Mouse (Mus musculus) T-cell, adult 66 days (primary cell): ENCODE measurements around the gene Pip4k2b. TPM values are rescaled to one million over a fixed set of nuclear protein-coding genes. Genes with fewer than 3 reads are reported as not detected.

Experiments
- total RNA-seq, 2 experiments: library from RNA; stranded (reverse); gene quantifications; 3 replicates in 1 of 2; 4 replicates in 1 of 2; pipeline ENCODE4 v1.2.4; 2023

Gene Pip4k2b
- total RNA-seq: 10 to 100 TPM; 65.7 to 67.5 TPM

DNA sequence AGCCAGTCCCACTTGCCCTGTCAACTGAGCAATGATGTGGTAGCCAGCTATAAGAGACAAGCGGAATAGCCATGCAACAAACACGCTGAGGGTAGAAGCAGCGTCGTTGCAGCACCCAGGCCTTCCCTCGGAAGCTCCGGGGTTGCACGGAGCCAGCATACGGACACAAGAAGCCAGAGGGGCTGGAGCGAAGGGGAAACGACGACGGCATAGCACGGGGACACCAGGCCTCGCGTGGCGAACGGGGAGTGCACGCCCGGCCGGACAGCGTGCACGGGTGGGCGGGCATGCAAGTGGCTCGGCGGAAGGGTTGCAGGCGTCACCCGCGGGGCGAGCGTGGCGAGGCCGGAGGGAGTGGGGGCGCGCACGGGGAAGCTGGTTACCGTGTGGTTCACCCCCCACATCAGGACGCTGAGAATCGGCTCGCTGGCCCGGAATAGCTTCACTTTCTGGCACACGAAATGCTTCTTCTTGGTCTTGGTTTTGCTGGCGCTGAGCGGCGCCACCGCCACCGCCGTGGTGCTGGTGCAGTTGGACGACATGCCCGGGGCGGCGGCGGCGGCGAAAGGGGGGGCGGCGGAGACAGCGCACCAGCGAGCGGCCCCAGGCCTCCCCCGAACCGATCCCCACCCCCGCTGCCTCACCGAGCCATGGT lies at the start of gene Pip4k2b:
TSS of gene Pip4k2b (minus strand) at position 642 of the 655 bp plus-strand sequence.

GRCm38 (mm10) chr11:97781832-97782563 lies 37.5 kb upstream of the Pip4k2b start, which contains the start of gene Rpl23:
TSS of gene Rpl23 (minus strand) at chr11:97782437.

GRCm38 (mm10) chr11:97775808-97776496 lies 31.4 kb upstream of the Pip4k2b start, which contains the start of gene 1700001P01Rik:
TSS of gene 1700001P01Rik (minus strand) at chr11:97775918.

DNA sequence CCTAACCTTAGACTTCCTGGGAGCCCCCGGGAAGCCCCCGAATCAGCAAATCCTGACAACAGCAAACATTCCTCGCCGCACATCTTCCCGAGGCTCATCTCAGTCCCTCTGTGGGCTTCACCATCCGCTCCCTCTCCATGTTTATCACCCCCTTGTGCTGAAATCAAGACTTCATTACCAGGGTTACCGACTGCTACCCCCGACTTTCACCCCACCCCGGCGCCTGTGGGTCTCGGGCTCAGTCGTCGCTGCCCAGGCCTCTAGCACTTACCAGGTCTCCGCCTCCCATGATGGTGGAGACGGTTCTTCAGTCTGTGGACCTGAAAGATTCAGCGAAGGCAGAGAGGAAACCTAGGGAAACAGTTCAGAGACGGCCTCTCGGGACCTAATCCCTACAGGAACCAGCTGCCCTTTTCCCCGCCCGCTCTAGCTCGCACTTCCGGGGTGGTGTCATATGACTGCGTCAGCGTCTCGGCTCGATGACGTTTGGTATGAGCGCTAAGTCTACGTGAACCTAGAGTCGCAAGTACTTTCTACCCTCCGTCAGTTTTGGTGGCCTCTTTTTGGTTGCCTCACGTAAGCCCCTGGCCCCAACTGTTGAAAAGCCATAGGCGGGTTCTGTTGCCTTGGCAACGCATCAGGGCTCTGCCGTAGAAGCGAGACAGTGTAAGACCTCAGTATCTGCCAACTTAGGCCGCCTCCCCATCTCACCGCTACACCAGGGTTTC lies 21.8 kb upstream of the Pip4k2b start, which contains the start of gene Cwc25:
TSS of gene Cwc25 (minus strand) at position 403 of the 728 bp plus-strand sequence.

GRCm38 (mm10) chr11:97703039-97703826 lies 41.3 kb downstream of the Pip4k2b start, which contains the start of gene Psmb3:
TSS of gene Psmb3 (plus strand) at chr11:97703399.

DNA sequence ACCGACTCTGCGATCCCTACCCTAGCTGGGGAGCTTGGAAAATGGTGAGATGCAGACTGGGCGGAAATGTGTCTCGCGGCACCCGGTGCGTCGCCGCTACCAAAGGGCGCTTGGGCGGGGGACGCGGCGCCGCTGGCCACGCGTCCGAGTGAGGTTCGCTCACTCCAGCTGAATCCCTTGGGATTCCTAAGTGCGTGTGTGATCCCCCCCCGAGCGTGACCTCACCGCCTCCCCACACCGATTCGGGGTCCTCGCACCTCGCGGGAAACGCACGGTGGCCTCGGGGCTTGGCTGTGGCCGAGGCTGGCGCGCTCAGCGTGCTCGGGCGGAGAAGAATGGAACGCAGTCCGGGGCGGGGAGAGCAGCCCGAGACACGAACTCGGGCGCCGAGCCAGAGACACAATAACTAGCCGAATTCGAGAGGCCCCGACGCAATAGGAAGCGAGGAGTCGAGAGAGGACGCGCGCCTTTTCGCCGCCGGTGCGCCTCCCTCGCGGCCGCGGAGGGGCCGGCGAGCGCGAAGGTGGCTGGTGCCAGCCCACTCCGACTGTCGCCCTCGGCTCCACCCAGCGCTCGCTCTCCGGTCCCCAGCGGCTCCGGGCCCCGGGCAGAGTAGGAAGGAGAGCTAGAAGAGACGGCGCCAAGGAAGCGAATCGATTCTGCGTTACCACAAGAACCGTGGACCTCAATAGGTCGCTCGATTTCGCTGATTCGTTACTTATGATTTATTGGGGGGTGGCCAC lies 44.3 kb downstream of the Pip4k2b start, which contains the start of gene Pcgf2:
TSS of gene Pcgf2 (minus strand) at position 495 of the 743 bp plus-strand sequence.

GRCm38 (mm10) chr11:97685613-97686321 lies 58.7 kb downstream of the Pip4k2b start, which contains the start of gene Cisd3:
TSS of gene Cisd3 (plus strand) at chr11:97685826.

Other genes with a start within 250 kb of the Pip4k2b start
- not detected for gene 4933428G20Rik, start 244.4 kb downstream of the Pip4k2b start, total RNA-seq
- not detected for gene Srcin1, start 168.5 kb downstream of the Pip4k2b start, total RNA-seq
- gene Epop, start 115.0 kb downstream of the Pip4k2b start, total RNA-seq: 1 to 10 TPM; 8.7 to 9.5 TPM
- 100 to 1,000 TPM; 243 to 244 TPM for gene Mllt6, start 81.3 kb downstream of the Pip4k2b start, total RNA-seq
- gene Cisd3, start 58.9 kb downstream of the Pip4k2b start, total RNA-seq: 10 to 100 TPM; 34.4 to 39.0 TPM
- gene Pcgf2, start 44.2 kb downstream of the Pip4k2b start, total RNA-seq: 1 to 10 TPM; 4.0 to 5.1 TPM
- 100 to 1,000 TPM; 137 to 140 TPM for gene Psmb3, start 41.3 kb downstream of the Pip4k2b start, total RNA-seq
- gene Cwc25, start 21.9 kb upstream of the Pip4k2b start, total RNA-seq: 10 to 100 TPM; 42.1 to 43.6 TPM
- gene 1700001P01Rik, start 31.2 kb upstream of the Pip4k2b start, total RNA-seq: 1 to 10 TPM in 1 of 2 experiments, not detected in 1; 2.7 TPM
- gene Rpl23, start 37.7 kb upstream of the Pip4k2b start, total RNA-seq: 1,000 to 10,000 TPM; 2,425 to 2,559 TPM
- 100 to 1,000 TPM; 155 to 156 TPM for gene Lasp1, start 54.3 kb upstream of the Pip4k2b start, total RNA-seq
- 1 to 10 TPM; 2.5 to 4.0 TPM for gene B230217C12Rik, start 96.1 kb upstream of the Pip4k2b start, total RNA-seq
- under 1 TPM; 0.44 to 0.86 TPM for gene Fbxo47, start 139.4 kb upstream of the Pip4k2b start, total RNA-seq
- gene Plxdc1, start 241.7 kb upstream of the Pip4k2b start, total RNA-seq: 1 to 10 TPM; 1.6 to 2.8 TPM